Mouse (Mus musculus): ENCODE data around the gene Adap1. TPM values are rescaled to one million over a fixed set of nuclear protein-coding genes. Genes with fewer than 3 reads are reported as not detected.

Gene Adap1
- polyA plus RNA-seq, 1 experiment from 2014 or later, result 2.0 TPM

GRCm38 (mm10) chr5:139229716-139230115, 95.7 kb downstream of the Adap1 start:
- no peak overlapping the region for H3K27ac ChIP-seq (ENCODE audit: low read depth, low read length)
- H3K36me3 ChIP-seq (ENCODE audit: control insufficient read depth, insufficient read depth, low read length), result peaks cover 17% of the 10 kb centered on the region
- WGBS, result 90% methylated on average over 3 of the region's 3 CpGs

GRCm38 (mm10) chr5:139228318-139228717, 97.1 kb downstream of the Adap1 start:
- H3K27ac ChIP-seq (ENCODE audit: low read depth, low read length), result no peak overlapping the region
- no peak overlapping the region for H3K4me3 ChIP-seq (ENCODE audit: low read depth, low read length)
- DNase-seq (ENCODE audit: low spot score) (no peak), ATAC-seq (replicated peaks; ENCODE audit: low FRiP score) (no peak)
- H3K9ac ChIP-seq (ENCODE audit: low read length), result no peak overlapping the region
- H3K27me3 ChIP-seq (ENCODE audit: control insufficient read depth, insufficient read depth, low read length), result no peaks in the 10 kb centered on the region
- WGBS, result 94% methylated on average over 3 of the region's 3 CpGs
- H3K4me1 ChIP-seq (replicated peaks; ENCODE audit: control insufficient read depth, insufficient read depth, low read length), result no peaks in the 10 kb centered on the region
- H3K36me3 ChIP-seq (ENCODE audit: control insufficient read depth, insufficient read depth, low read length), result peaks cover 17% of the 10 kb centered on the region
- no peak overlapping the region for H3K4me2 ChIP-seq (ENCODE audit: low read depth, low read length, severe bottlenecking)
- H3K9me3 ChIP-seq (ENCODE audit: control insufficient read depth, low read length), result no peaks in the 10 kb centered on the region

More at GRCm38 (mm10) chr5:139229716-139230115, 95.7 kb downstream of the Adap1 start:
- Histone ChIP-seq H3K4me2 (ENCODE audit: low read depth, low read length, severe bottlenecking) (no peak overlapping the region), H3K9ac (ENCODE audit: low read length) (no peak overlapping the region), H3K4me1 (replicated peaks; ENCODE audit: control insufficient read depth, insufficient read depth, low read length) (no peaks in the 10 kb centered on the region), H3K9me3 (ENCODE audit: control insufficient read depth, low read length) (no peaks in the 10 kb centered on the region), H3K4me3 (ENCODE audit: low read depth, low read length) (no peak overlapping the region), H3K27me3 (ENCODE audit: control insufficient read depth, insufficient read depth, low read length) (no peaks in the 10 kb centered on the region)
- DNase-seq (ENCODE audit: low spot score) (no peak), ATAC-seq (replicated peaks; ENCODE audit: low FRiP score) (no peak)

GRCm38 (mm10) chr5:139227645-139228044, 97.8 kb downstream of the Adap1 start:
- peaks cover 17% of the 10 kb centered on the region for H3K36me3 ChIP-seq (ENCODE audit: control insufficient read depth, insufficient read depth, low read length)
- H3K4me3 ChIP-seq (ENCODE audit: low read depth, low read length), result no peak overlapping the region
- no peak overlapping the region for H3K27ac ChIP-seq (ENCODE audit: low read depth, low read length)
- no peak overlapping the region for H3K9ac ChIP-seq (ENCODE audit: low read length)
- H3K9me3 ChIP-seq (ENCODE audit: control insufficient read depth, low read length), result no peaks in the 10 kb centered on the region
- DNase-seq (ENCODE audit: low spot score) (no peak), ATAC-seq (replicated peaks; ENCODE audit: low FRiP score) (no peak)
- H3K4me1 ChIP-seq (replicated peaks; ENCODE audit: control insufficient read depth, insufficient read depth, low read length), result no peaks in the 10 kb centered on the region
- H3K4me2 ChIP-seq (ENCODE audit: low read depth, low read length, severe bottlenecking), result no peak overlapping the region
- WGBS, result 98% methylated on average over 2 of the region's 2 CpGs
- H3K27me3 ChIP-seq (ENCODE audit: control insufficient read depth, insufficient read depth, low read length), result no peaks in the 10 kb centered on the region

DNA sequence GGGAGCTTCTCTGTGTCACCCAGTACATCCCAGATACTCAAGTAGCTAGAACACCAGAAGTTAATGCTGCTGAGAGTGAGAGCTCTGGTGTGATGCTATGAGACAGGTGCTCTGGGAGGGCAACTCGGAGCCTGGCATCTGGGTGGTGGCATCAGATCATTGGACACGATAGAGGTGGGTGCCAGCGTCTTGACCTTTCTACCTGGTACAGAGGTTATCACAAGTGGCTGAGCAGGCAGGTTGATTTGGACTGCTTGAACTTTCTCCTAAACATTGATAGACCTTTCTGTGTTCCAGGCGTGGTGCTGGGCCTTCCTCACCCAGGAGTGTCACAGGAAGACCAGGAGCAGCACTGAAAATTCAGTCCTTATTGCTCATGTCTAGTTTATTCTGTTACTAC, 98.2 kb downstream of the Adap1 start:
- DNase-seq (ENCODE audit: low spot score) (no peak), ATAC-seq (replicated peaks; ENCODE audit: low FRiP score) (no peak)
- no peak overlapping the region for H3K27ac ChIP-seq (ENCODE audit: low read depth, low read length)
- WGBS, result 94% methylated on average over 4 of the region's 4 CpGs
- no peaks in the 10 kb centered on the region for H3K9me3 ChIP-seq (ENCODE audit: control insufficient read depth, low read length)
- H3K27me3 ChIP-seq (ENCODE audit: control insufficient read depth, insufficient read depth, low read length), result no peaks in the 10 kb centered on the region
- peaks cover 17% of the 10 kb centered on the region for H3K36me3 ChIP-seq (ENCODE audit: control insufficient read depth, insufficient read depth, low read length)
- no peak overlapping the region for H3K9ac ChIP-seq (ENCODE audit: low read length)
- no peak overlapping the region for H3K4me3 ChIP-seq (ENCODE audit: low read depth, low read length)
- H3K4me1 ChIP-seq (replicated peaks; ENCODE audit: control insufficient read depth, insufficient read depth, low read length), result no peaks in the 10 kb centered on the region
- no peak overlapping the region for H3K4me2 ChIP-seq (ENCODE audit: low read depth, low read length, severe bottlenecking)

- Histone ChIP-seq H3K9me3 (ENCODE audit: control insufficient read depth, low read length) (no peaks in the 10 kb centered on the region), H3K4me1 (replicated peaks; ENCODE audit: control insufficient read depth, insufficient read depth, low read length) (no peaks in the 10 kb centered on the region), H3K36me3 (ENCODE audit: control insufficient read depth, insufficient read depth, low read length) (peaks cover 8% of the 10 kb centered on the region; the same call in 1 of the 2 replicates), H3K4me2 (ENCODE audit: low read depth, low read length, severe bottlenecking) (no peak overlapping the region), H3K9ac (ENCODE audit: low read length) (no peak overlapping the region), H3K27me3 (ENCODE audit: control insufficient read depth, insufficient read depth, low read length) (no peaks in the 10 kb centered on the region), H3K4me3 (ENCODE audit: low read depth, low read length) (no peak overlapping the region), H3K27ac (ENCODE audit: low read depth, low read length) (no peak overlapping the region)
- WGBS, result 96% methylated on average over 10 of the region's 10 CpGs
- no peak for ATAC-seq (replicated peaks; ENCODE audit: low FRiP score)
- no peak for DNase-seq (ENCODE audit: low spot score)
Observed at GRCm38 (mm10) chr5:139223331-139223730, 102.1 kb downstream of the Adap1 start.

MicroRNA genes within 50 kb of the gene (microRNA counts, 519-probe panel; counts per million panel counts)
- microRNA mmu-miR-339-3p (31.2 counts per million), microRNA mmu-miR-339-5p (31.2 counts per million)

Small RNA genes within 50 kb of the gene (microRNA-seq; reads per million reads assigned to microRNA genes)
- 535 reads per million, percentile 60 among the genes with 10 or more reads in this experiment for gene Mir339 (ENCODE audit: insufficient number of aligned reads)

Other genes starting within 250 kb of the Adap1 start
- gene Prkar1b, start 175.6 kb downstream of the Adap1 start, polyA plus RNA-seq (2014; fragmentation: Nextera tagmentation; extraction: Ambion mirVana), result 10.9 and 13.0 TPM in 2 replicates
- gene Dnaaf5, start 175.4 kb downstream of the Adap1 start, polyA plus RNA-seq (2014; fragmentation: Nextera tagmentation; extraction: Ambion mirVana), result 11.5 and 11.9 TPM in 2 replicates
- gene Sun1, start 125.0 kb downstream of the Adap1 start, polyA plus RNA-seq (2014; fragmentation: Nextera tagmentation; extraction: Ambion mirVana), result 50.7 and 56.2 TPM in 2 replicates
- 148 and 150 TPM in 2 replicates for gene Get4, start 73.3 kb downstream of the Adap1 start, polyA plus RNA-seq (2014; fragmentation: Nextera tagmentation; extraction: Ambion mirVana)
- gene Cox19, start 25.8 kb upstream of the Adap1 start, polyA plus RNA-seq (2014; fragmentation: Nextera tagmentation; extraction: Ambion mirVana), result 103 and 130 TPM in 2 replicates
- gene Cyp2w1, start 27.0 kb upstream of the Adap1 start, polyA plus RNA-seq (2014; fragmentation: Nextera tagmentation; extraction: Ambion mirVana), result not detected in 2 replicates
- 1.8 and 1.9 TPM in 2 replicates for gene Gpr146, start 52.1 kb upstream of the Adap1 start, polyA plus RNA-seq (2014; fragmentation: Nextera tagmentation; extraction: Ambion mirVana)
- gene C130050O18Rik, start 79.7 kb upstream of the Adap1 start, polyA plus RNA-seq (2014; fragmentation: Nextera tagmentation; extraction: Ambion mirVana), result 0.17 and 0.23 TPM in 2 replicates
- 1.7 and 1.9 TPM in 2 replicates for gene Gper1, start 97.5 kb upstream of the Adap1 start, polyA plus RNA-seq (2014; fragmentation: Nextera tagmentation; extraction: Ambion mirVana)
- 38.5 and 47.5 TPM in 2 replicates for gene 3110082I17Rik, start 134.9 kb upstream of the Adap1 start, polyA plus RNA-seq (2014; fragmentation: Nextera tagmentation; extraction: Ambion mirVana)
- gene Zfand2a, start 158.9 kb upstream of the Adap1 start, polyA plus RNA-seq (2014; fragmentation: Nextera tagmentation; extraction: Ambion mirVana), result 6.4 and 7.9 TPM in 2 replicates
- 27.3 and 28.2 TPM in 2 replicates for gene Uncx, start 217.9 kb upstream of the Adap1 start, polyA plus RNA-seq (2014; fragmentation: Nextera tagmentation; extraction: Ambion mirVana)

Measured in forebrain, embryonic 11.5 days (tissue).